Mouse (Mus musculus) forebrain, embryonic 14.5 days (tissue): ENCODE measurements around the gene Sh2d3c. TPM values are rescaled to one million over a fixed set of nuclear protein-coding genes. Genes with fewer than 3 reads are reported as not detected.

Experiments used
- ATAC-seq: fragments of 200-750 bp; cut with Nextera tagmentation; 2 replicates; pipeline ENCODE4 v1.8.0; 2017; ENCODE audit warnings: mild to moderate bottlenecking, moderate library complexity
- DNase-seq: peaks from one replicate; pipeline ENCODE4 v3.0.0-alpha.2; 2015; ENCODE audit warnings: low spot score
- H3K27ac ChIP-seq: fragments of 300-500 bp; sonication (generic); 2 replicates; pipeline ENCODE4 v1.5.1; 2014; ENCODE audit warnings: low read depth, mild to moderate bottlenecking, control low read depth, low read length, moderate library complexity
- H3K27me3 ChIP-seq: fragments of 300-500 bp; sonication (generic); replicated peaks from 2 replicates; pipeline ENCODE4 v1.6.1; 2014; ENCODE audit warnings: low read length, control low read depth, mixed read lengths; ENCODE audit not compliant: control insufficient read depth, insufficient read depth
- H3K36me3 ChIP-seq: fragments of 300-500 bp; sonication (generic); 2 replicates; pipeline ENCODE4 v1.6.1; 2014; ENCODE audit warnings: low read length, control low read depth; ENCODE audit not compliant: control insufficient read depth, insufficient read depth
- H3K4me1 ChIP-seq: fragments of 300-500 bp; sonication (generic); 2 replicates; pipeline ENCODE4 v1.6.1; 2014; ENCODE audit warnings: antibody characterized with exemption, low read length, control low read depth; ENCODE audit not compliant: control insufficient read depth, insufficient read depth
- H3K4me2 ChIP-seq: fragments of 300-500 bp; sonication (generic); 2 replicates; pipeline ENCODE4 v1.6.1; 2014; ENCODE audit warnings: mild to moderate bottlenecking, control low read depth, low read length
- H3K4me3 ChIP-seq: fragments of 300-500 bp; sonication (generic); 2 replicates; pipeline ENCODE4 v1.5.1; 2014; ENCODE audit warnings: low read depth, low read length, control low read depth
- H3K9ac ChIP-seq: fragments of 300-500 bp; sonication (generic); 2 replicates; pipeline ENCODE4 v1.6.1; 2014; ENCODE audit warnings: mild to moderate bottlenecking, low read length, control low read depth, moderate library complexity
- H3K9me3 ChIP-seq: fragments of 300-500 bp; sonication (generic); replicated peaks from 2 replicates; pipeline ENCODE4 v1.6.1; 2016; ENCODE audit warnings: low read length, control low read depth, mixed read lengths; ENCODE audit not compliant: control insufficient read depth
- WGBS: fragments of 180-500 bp; shearing (Covaris S2); extraction: QIAGEN DNeasy Blood & Tissue Kit; methylation state at CpG from one replicate; pipeline ENCODE4 v1.1.7; 2014; 5-methylcytosine and 5-hydroxymethylcytosine counted together
- polyA plus RNA-seq: library from polyadenylated mRNA; unstranded; fragments of >200 nt; fragmentation: Nextera tagmentation; extraction: Ambion mirVana; gene quantifications from 2 replicates; pipeline ENCODE4 v1.2.1, GENCODE M21; 2014

Sh2d3c gene
- polyA plus RNA-seq, 1 experiment from 2014 or later: 25.8 TPM

- Histone ChIP-seq H3K9me3 (no peaks in the 10 kb centered on the region), H3K27me3 (no peaks in the 10 kb centered on the region), H3K4me2 (no peak overlapping the region), H3K4me1 (no peaks in the 10 kb centered on the region), H3K9ac (no peak overlapping the region), H3K36me3 (peaks cover 40% of the 10 kb centered on the region), H3K4me3 (no peak overlapping the region), H3K27ac (no peak overlapping the region)
- ATAC-seq (no peak), DNase-seq (no peak)
- 63% methylated on average over 6 of the region's 6 CpGs for WGBS
These were observed 39.1 kb upstream of the Sh2d3c start for GRCm38 (mm10) chr2:32681754-32682153.

DNA sequence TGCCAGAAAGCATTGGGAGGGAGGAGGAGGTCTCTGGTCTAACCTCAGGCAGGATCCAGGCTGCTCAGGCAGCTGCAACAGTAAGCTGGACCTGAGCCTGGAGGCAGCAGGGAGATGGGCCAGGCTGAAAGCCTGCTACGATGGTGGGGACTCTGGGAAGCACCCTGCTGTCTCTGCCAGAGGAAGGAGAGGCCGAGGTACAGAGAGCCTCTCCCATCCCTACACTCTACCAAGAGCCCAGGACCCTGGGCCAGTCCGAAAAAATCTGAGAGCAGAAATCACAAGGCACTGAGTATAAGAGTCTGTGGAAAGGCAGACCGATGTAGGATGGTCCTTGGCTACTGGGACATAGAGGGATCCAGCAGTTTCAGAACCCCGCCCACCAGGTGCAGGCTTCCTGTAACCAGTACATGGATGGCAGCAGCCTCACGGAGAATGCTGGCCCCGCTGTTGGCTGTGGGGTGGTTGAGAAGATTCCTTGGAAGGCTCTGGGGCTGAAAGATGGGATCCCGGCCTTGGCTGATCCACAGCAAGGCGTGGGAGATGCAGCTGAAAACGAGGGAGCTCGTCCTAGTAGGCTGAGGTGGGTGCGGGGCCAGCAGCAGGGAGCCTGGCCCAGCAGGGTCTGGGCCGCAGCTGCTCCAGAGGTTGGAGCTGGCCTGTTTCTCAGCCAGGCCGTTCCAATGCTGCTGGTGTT lies 38.0 kb upstream of the Sh2d3c start:
- no peak overlapping the region for H3K9ac ChIP-seq
- H3K9me3 ChIP-seq: no peaks in the 10 kb centered on the region
- ATAC-seq: no peak
- H3K4me3 ChIP-seq: no peak overlapping the region
- H3K4me2 ChIP-seq: no peak overlapping the region
- H3K4me1 ChIP-seq: no peaks in the 10 kb centered on the region
- no peaks in the 10 kb centered on the region for H3K27me3 ChIP-seq
- H3K27ac ChIP-seq: no peak overlapping the region
- peaks cover 48% of the 10 kb centered on the region for H3K36me3 ChIP-seq
- DNase-seq: no peak
- 82% methylated on average over 14 of the region's 14 CpGs for WGBS

- H3K4me1 ChIP-seq: no peaks in the 10 kb centered on the region
- ATAC-seq (no peak), DNase-seq (no peak)
- H3K27ac ChIP-seq: no peak overlapping the region
- H3K27me3 ChIP-seq: no peaks in the 10 kb centered on the region
- H3K9me3 ChIP-seq: no peaks in the 10 kb centered on the region
- H3K4me2 ChIP-seq: no peak overlapping the region
- 90% methylated on average over 10 of the region's 10 CpGs for WGBS
- no peak overlapping the region for H3K4me3 ChIP-seq
- H3K9ac ChIP-seq: no peak overlapping the region
- peaks cover 48% of the 10 kb centered on the region for H3K36me3 ChIP-seq
These were observed 37.2 kb upstream of the Sh2d3c start for GRCm38 (mm10) chr2:32683701-32684100.

- H3K9me3 ChIP-seq: no peaks in the 10 kb centered on the region
- ATAC-seq (no peak), DNase-seq (no peak)
- H3K4me2 ChIP-seq: no peak overlapping the region
- H3K9ac ChIP-seq: no peak overlapping the region
- no peaks in the 10 kb centered on the region for H3K27me3 ChIP-seq
- WGBS: 91% methylated on average over 15 of the region's 15 CpGs
- H3K27ac ChIP-seq: no peak overlapping the region
- H3K4me1 ChIP-seq: no peaks in the 10 kb centered on the region
- H3K4me3 ChIP-seq: no peak overlapping the region
- peaks cover 48% of the 10 kb centered on the region for H3K36me3 ChIP-seq
These were observed 36.0 kb upstream of the Sh2d3c start for GRCm38 (mm10) chr2:32684681-32685428.

DNA sequence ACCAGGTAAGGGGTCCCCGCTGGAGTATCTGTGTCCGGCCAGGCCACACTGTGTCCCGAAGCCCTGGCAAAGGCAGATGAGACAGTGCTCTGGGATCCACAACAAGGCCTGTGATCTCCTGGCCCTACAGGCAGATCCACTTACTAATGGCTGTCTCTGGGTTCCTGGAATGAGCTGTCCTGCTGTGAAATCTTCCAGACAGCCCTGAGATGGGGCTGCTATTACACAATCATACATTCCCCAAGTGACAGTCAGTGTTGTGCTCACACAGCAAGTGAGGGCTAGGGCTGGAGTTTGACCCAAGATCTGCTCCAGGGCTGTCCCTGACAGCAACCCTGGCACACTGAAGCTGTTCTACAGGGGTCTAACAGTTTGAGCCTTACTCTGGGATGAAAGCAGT lies 35.0 kb upstream of the Sh2d3c start:
- DNase-seq: no peak
- H3K36me3 ChIP-seq: peaks cover 48% of the 10 kb centered on the region
- 97% methylated on average over 3 of the region's 3 CpGs for WGBS

DNA sequence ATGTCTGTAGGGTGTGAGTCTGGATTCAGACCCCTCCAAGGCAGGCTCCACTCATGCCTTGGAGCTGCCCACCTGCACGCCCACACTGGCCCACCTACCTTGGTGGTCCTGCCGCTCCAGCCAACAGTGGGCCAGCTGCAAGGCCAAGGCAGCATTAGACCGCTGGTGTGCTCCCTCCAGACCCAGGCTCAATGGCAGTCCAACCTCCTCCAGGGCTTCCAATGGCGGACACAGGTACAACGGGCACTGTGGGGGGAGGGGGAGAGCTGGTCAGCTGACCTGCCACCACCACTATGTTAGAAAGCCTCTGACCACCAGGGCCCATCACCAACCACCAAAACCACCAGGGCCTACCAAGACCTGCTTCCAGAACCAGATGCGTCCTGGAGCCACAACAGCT lies 34.2 kb upstream of the Sh2d3c start:
- Histone ChIP-seq H3K27me3 (no peaks in the 10 kb centered on the region), H3K9me3 (no peaks in the 10 kb centered on the region), H3K4me3 (no peak overlapping the region), H3K27ac (no peak overlapping the region), H3K36me3 (peaks cover 48% of the 10 kb centered on the region), H3K4me2 (no peak overlapping the region), H3K9ac (no peak overlapping the region), H3K4me1 (no peaks in the 10 kb centered on the region)
- WGBS: 90% methylated on average over 6 of the region's 6 CpGs
- no peak for DNase-seq
- no peak for ATAC-seq

More for the DNA sequence above, 35.0 kb upstream of the Sh2d3c start:
- Histone ChIP-seq H3K9ac (no peak overlapping the region), H3K4me1 (no peaks in the 10 kb centered on the region), H3K4me2 (no peak overlapping the region), H3K9me3 (no peaks in the 10 kb centered on the region), H3K27ac (no peak overlapping the region), H3K4me3 (no peak overlapping the region), H3K27me3 (no peaks in the 10 kb centered on the region)
- ATAC-seq: no peak

DNA sequence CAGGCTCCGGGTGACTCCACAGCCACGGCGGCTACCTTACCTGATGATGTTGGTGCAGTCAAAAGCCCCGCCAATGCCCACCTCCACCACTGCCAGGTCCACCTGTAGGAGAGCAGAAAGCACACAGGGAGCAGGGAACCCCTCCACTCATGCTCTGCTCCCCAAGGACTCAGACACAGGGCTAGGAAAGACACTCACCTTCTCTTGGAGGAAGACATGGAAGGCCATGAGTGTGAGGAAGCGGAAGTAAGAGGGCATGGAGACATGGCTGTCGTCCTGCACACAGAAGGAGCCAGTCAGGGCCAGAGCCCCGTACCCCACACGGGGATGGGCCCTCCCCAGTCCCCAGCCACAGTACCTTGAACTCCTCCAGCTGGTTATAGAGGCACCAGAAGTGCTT lies 33.3 kb upstream of the Sh2d3c start:
- 93% methylated on average over 8 of the region's 8 CpGs for WGBS
- no peak overlapping the region for H3K9ac ChIP-seq
- no peak overlapping the region for H3K4me3 ChIP-seq
- H3K27ac ChIP-seq: no peak overlapping the region
- H3K27me3 ChIP-seq: no peaks in the 10 kb centered on the region
- H3K4me1 ChIP-seq: no peaks in the 10 kb centered on the region
- no peaks in the 10 kb centered on the region for H3K9me3 ChIP-seq
- H3K36me3 ChIP-seq: peaks cover 44% of the 10 kb centered on the region
- DNase-seq (no peak), ATAC-seq (no peak)
- no peak overlapping the region for H3K4me2 ChIP-seq

DNA sequence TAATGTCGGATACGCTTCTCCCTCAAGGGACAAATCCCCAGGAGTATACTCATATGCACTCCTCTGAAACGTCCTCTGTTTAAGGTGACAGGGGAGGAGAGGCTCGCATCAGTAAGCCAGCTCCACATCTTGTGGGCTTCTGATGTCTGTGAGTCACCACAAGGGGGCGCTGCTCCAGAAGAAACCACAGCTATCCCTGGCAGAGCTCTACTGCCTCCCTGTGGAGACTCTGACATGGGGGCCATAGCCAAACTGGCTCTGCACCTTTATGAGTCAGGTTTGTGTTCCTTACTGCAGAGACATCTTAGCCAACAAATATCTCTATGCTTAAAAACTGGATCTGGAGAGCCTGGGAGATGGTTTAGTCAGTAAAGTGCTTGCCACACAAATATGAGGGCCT lies 31.4 kb upstream of the Sh2d3c start:
- peaks cover 6% of the 10 kb centered on the region; the same call in 1 of the 2 replicates for H3K4me1 ChIP-seq
- H3K27ac ChIP-seq: no peak overlapping the region
- H3K36me3 ChIP-seq: peaks cover 28% of the 10 kb centered on the region
- DNase-seq: peak; percentile 90
- no peak for ATAC-seq
- WGBS: 19% methylated on average over 5 of the region's 5 CpGs
- no peaks in the 10 kb centered on the region for H3K27me3 ChIP-seq
- no peak overlapping the region for H3K9ac ChIP-seq
- H3K4me2 ChIP-seq: no peak overlapping the region
- no peak overlapping the region for H3K4me3 ChIP-seq
- H3K9me3 ChIP-seq: no peaks in the 10 kb centered on the region

DNA sequence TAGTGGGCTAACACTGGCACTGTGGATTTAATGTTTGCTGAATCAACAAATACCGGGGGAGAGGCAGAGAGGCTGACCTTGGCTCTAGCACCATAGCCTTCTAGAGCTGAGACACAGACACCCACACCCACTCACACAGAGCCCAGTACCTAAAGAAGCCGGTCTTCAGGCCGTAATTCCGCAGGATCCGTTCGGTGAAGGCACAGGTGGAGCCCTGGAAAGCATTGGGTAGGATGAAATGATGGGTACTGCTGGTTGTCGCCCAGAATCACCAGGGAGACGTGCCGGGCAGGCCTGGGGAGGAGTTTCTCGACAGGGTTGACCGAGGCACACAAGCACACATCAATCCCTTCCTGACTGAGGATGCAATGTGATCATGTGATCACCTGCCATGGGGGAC lies 29.8 kb upstream of the Sh2d3c start:
- Histone ChIP-seq H3K9ac (no peak overlapping the region), H3K4me1 (peaks cover 6% of the 10 kb centered on the region; the same call in 1 of the 2 replicates), H3K36me3 (peaks cover 12% of the 10 kb centered on the region)

More for the DNA sequence above, 29.8 kb upstream of the Sh2d3c start:
- ATAC-seq (no peak), DNase-seq (no peak)
- H3K4me3 ChIP-seq: no peak overlapping the region
- H3K27ac ChIP-seq: no peak overlapping the region
- 89% methylated on average over 11 of the region's 11 CpGs for WGBS
- no peak overlapping the region for H3K4me2 ChIP-seq
- H3K27me3 ChIP-seq: no peaks in the 10 kb centered on the region
- no peaks in the 10 kb centered on the region for H3K9me3 ChIP-seq
